Mouse (Mus musculus) megakaryocyte, embryonic 14.5 days (primary cell): ENCODE measurements around the gene Emd.

Source experiments
- FLI1 ChIP-seq: IDR thresholded peaks from 2 replicates; pipeline ENCODE4 v1.6.1; 2012; ENCODE audit warnings: low read length, inconsistent platforms, mixed read lengths
- GATA1 ChIP-seq: IDR thresholded peaks from 3 replicates; pipeline ENCODE4 v1.6.1; 2012; ENCODE audit warnings: mixed read lengths, low read length, inconsistent platforms, borderline replicate concordance

DNA sequence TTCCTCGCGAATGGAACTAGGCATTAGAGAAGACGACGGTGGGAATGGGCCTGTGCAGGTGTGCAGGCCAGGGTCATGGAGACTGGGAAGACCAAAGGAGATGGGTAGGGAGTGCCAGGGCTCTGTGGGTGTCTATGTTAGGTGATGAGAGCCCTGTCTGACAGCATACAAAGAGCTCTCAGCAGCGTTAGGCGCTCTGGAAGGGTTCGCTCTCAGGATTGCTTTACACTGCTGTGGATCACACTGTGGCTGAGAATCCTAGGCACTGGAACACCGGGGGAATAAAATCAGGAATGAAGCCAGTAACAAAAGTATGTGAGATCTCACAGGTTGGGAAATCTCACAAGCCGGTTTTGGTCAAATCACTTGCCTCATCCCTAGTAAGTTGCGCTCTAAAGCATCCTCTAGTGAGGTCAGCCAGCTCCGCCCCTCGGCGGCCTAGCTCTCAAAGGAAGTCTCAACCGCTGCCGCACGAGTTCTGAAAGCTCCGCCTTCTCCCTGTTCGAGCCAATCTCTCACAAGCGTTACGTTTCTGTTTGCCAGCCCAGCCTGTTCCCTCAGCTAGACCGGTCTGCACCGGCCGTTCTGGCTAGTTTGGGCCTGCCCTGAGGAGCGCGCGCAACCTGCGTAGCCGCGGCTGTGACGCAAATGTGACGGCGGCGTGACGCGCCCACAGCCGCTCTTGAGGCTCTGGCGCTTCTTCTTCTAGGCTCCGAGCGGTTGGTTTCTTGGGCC lies at the start of gene Emd:
- TF ChIP-seq FLI1, result no peak
- no peak for TF ChIP-seq GATA1
